Mouse (Mus musculus) embryonic stem cell, embryonic (primary cell): ENCODE data around the gene Trim69.
"Not testable (repeated sequence)": the region's sequence is repeated elsewhere in the genome, so short reads cannot be mapped to it uniquely, and the experiment has no call there.

ENCODE experiments used
- CTCF ChIA-PET, 4 experiments: fragments of 300-600 bp in 2 of 4; fragments of 350-600 bp in 2 of 4; sonication (Branson Sonifier 250); formaldehyde crosslinking; loops; one replicate each; lab custom pipeline; 2022; ENCODE audit warnings: inconsistent platforms in 2 of 4; lab: Charles Lee
- POLR2A ChIA-PET, 4 experiments: fragments of 300-600 bp in 2 of 4; fragments of 350-600 bp in 2 of 4; sonication (Branson Sonifier 250); formaldehyde crosslinking; loops; one replicate each; lab custom pipeline; 2022; ENCODE audit warnings: antibody characterized with exemption in 4 of 4, inconsistent platforms in 1 of 4; lab: Charles Lee

The Trim69 gene

GRCm38 (mm10) chr2:122163430-122164195 lies 3.1 kb downstream of the Trim69 start:
- CTCF ChIA-PET, result interaction anchor here in 2 of 4 experiments (0.7 to 0.8 kb wide), 2 partner anchors 16 to 217 kb away, joined by 3 to 5 read pairs; partner anchors contain the start of gene B2m (in 1 of the 2)
- POLR2A ChIA-PET, result interaction anchor here (0.7 to 1.9 kb wide), 11 partner anchors 10 to 77 kb away, joined by 3 to 9 read pairs (median 3); partner anchors contain the start of genes Spg11 (in 3 of the 4), B2m (in 1 of the 4), Patl2 (in 1 of the 4) and Terb2 (in 1 of the 4)

GRCm38 (mm10) chr2:122164293-122164692 lies 3.8 kb downstream of the Trim69 start:
- ChIA-PET POLR2A (interaction anchor here in 3 of 4 experiments (0.6 to 1.9 kb wide), 7 partner anchors 9 to 49 kb away, joined by 3 to 9 read pairs (median 4); partner anchors contain the start of genes Spg11 (in 2 of the 3) and B2m (in 1 of the 3)), CTCF (interaction anchor here in 2 of 4 experiments (0.6 to 0.8 kb wide), 2 partner anchors 18 to 216 kb away, joined by 3 read pairs; no protein-coding TSS in a partner anchor)

DNA sequence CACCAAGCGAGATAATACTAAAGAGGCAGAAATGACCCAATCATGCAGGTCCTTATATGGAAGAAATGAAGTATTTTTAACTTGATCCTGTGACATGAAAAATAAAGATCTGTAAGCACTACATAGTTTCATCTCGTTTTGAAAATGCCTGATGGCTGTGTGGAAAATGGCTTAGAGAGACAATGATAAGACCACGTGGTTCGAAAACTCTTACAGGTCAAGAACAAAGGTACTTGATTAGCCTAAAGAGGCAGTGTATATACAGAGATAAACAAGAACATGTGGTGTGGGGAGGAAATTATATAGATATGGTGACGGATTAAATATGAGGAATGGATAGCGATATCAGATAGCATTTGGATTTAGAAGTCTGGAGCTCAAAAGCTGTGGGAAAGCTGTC lies 10.8 kb downstream of the Trim69 start:
- POLR2A ChIA-PET, result interaction anchor here in 1 of 4 experiments (1.1 kb wide), 1 partner anchor 26 kb away, joined by 3 read pairs; no protein-coding TSS in a partner anchor
- CTCF ChIA-PET, result interaction anchor here in 1 of 4 experiments (0.5 kb wide), 1 partner anchor 81 kb away, joined by 3 read pairs; no protein-coding TSS in a partner anchor

- CTCF ChIA-PET, result no interaction called here
- POLR2A ChIA-PET, result interaction anchor here in 2 of 4 experiments (1.0 to 1.1 kb wide), 2 partner anchors 11 to 26 kb away, joined by 3 read pairs; no protein-coding TSS in a partner anchor
These were observed 11.7 kb downstream of the Trim69 start for GRCm38 (mm10) chr2:122172188-122172587.

DNA sequence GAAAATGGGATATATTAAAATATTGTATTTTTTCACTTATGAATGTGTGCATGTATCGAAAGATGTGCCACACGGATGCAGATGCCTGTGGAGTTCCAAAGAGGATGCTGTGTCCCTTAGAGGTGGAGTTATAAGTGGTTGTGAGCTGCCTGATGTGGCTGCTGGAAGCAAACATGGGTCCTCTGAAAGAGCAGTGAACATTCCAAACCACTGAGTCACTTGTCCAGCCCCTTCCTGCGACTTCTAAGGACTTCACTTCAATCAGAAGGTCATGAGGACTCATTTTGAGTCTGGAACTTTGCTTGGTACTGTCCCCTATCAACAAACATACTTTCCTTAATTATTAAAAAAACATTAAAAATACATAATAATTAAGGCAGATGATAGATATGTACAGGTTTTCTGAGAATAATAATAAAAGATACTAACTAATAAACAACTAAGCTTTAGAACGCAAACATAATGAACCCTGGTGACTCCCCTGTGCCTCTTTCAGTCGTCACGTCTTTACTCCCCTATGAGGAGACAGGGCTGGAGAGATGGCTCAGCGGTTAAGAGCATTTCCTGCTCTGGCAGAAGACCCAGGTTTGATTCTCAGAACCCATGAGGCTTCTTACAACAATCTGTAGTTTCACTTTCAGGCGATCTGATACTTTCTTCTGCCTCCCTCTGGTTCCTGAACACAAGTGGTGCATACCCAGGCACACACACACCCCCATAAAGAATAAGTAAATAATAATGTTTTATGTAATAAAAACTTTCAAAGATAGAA lies 19.7 kb downstream of the Trim69 start:
- POLR2A ChIA-PET, result no interaction called here
- CTCF ChIA-PET, result no interaction called here

DNA sequence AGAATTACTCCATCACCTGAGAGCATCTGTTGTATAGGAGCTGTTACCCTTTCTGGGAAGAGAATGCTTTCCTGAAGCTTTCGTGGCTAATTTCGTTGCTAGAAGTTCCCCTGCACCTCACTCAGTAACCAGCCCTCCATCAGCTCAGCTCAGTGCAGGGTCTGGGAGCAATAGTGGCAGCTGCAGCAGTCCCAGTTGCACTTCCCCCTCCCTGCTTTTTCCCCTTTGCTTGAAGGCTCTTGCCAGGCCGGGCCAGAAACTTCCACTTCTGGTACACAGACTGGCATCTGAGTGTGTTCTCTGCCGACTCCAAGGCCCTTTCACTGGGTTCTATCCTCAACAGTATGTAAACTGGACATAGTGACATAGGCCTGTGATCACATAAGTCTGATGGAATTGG lies 24.6 kb downstream of the Trim69 start:
- POLR2A ChIA-PET, result interaction anchor here in 3 of 4 experiments (0.6 to 2.3 kb wide), 11 partner anchors 12 to 389 kb away, joined by 3 to 8 read pairs (median 3); partner anchors contain the start of gene B2m (in 2 of the 3)
- CTCF ChIA-PET, result interaction anchor here in 1 of 4 experiments (0.6 kb wide), 2 partner anchors 182 to 371 kb away, joined by 4 to 9 read pairs; no protein-coding TSS in a partner anchor

- CTCF ChIA-PET, result interaction anchor here in 2 of 4 experiments (0.6 to 1.1 kb wide), 2 partner anchors 57 to 159 kb away, joined by 3 read pairs; no protein-coding TSS in a partner anchor
- POLR2A ChIA-PET, result interaction anchor here in 3 of 4 experiments (0.6 to 2.3 kb wide), 21 partner anchors 9 to 230 kb away, joined by 3 to 8 read pairs (median 3); partner anchors contain the start of genes Spg11 (in 2 of the 3), B2m (in 1 of the 3), Ctdspl2 (in 1 of the 3) and Mageb3 (in 1 of the 3)
These were observed 25.6 kb downstream of the Trim69 start, which contains the start of the genes Patl2 and Terb2 for GRCm38 (mm10) chr2:122186106-122186505. Gene Patl2 (minus strand): TSS chr2:122186189. Gene Terb2 (plus strand): TSS chr2:122186272.

GRCm38 (mm10) chr2:122186751-122187150 lies 26.3 kb downstream of the Trim69 start:
- ChIA-PET CTCF (interaction anchor here in 2 of 4 experiments (0.6 to 1.1 kb wide), 2 partner anchors 57 to 176 kb away, joined by 3 read pairs; no protein-coding TSS in a partner anchor), POLR2A (interaction anchor here in 3 of 4 experiments (0.6 to 2.3 kb wide), 12 partner anchors 10 to 148 kb away, joined by 3 to 8 read pairs (median 4); partner anchors contain the start of genes B2m (in 1 of the 3) and Spg11 (in 1 of the 3))

GRCm38 (mm10) chr2:122191849-122192248 lies 31.3 kb downstream of the Trim69 start:
- ChIA-PET POLR2A (interaction anchor here in 1 of 4 experiments (0.8 kb wide), 1 partner anchor 310 kb away, joined by 3 read pairs; no protein-coding TSS in a partner anchor), CTCF (no interaction called here)

- POLR2A ChIA-PET, result no interaction called here
- CTCF ChIA-PET, result interaction anchor here in 1 of 4 experiments (1.7 kb wide), 1 partner anchor 186 kb away, joined by 6 read pairs; no protein-coding TSS in a partner anchor
These were observed 34.0 kb downstream of the Trim69 start for GRCm38 (mm10) chr2:122194509-122194929.

GRCm38 (mm10) chr2:122201501-122201900 lies 41.0 kb downstream of the Trim69 start:
- POLR2A ChIA-PET, result no interaction called here

DNA sequence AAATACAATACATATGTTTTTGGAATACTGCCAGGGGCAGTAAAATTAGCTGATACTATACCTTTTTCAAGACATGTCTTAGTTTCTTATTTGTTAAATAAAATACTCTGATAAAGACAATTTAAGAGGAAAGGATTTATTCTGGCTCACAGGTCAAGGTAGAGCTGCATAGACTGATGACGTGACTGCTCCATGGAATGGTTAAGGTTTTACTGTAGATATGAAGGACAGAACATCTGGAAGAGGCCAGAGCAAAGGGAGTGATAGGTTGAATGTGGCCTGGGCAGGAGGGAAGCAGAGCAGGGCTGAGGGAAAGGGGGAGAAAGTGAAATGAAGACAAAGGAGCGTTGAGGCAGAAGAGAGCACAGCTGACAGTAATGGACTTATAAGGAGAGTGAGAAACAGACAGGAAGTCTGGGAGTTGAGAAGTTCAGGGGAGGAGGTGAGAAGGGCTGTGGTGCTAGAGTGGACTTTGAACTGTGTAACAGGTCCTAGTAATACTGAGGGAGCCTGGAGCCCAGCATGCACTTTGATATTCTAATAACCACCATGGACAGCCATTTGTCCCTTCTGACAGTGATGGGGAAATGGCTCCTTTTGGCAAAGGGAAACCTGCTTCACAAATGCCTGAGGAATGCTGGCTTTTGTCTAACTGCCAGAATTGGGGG lies 46.1 kb downstream of the Trim69 start:
- ChIA-PET POLR2A (no interaction called here), CTCF (no interaction called here)

More at GRCm38 (mm10) chr2:122201501-122201900, 41.0 kb downstream of the Trim69 start:
- CTCF ChIA-PET, result interaction anchor here in 1 of 4 experiments (1.5 kb wide), 1 partner anchor 102 kb away, joined by 3 read pairs; no protein-coding TSS in a partner anchor

- POLR2A ChIA-PET, result interaction anchor here in 3 of 4 experiments (0.8 to 0.9 kb wide), 3 partner anchors 15 to 83 kb away, joined by 3 read pairs; partner anchors contain the start of gene Sord (in 1 of the 3)
- CTCF ChIA-PET, result interaction anchor here in 1 of 4 experiments (0.5 kb wide), 1 partner anchor 193 kb away, joined by 4 read pairs; no protein-coding TSS in a partner anchor
These were observed 50.2 kb downstream of the Trim69 start for GRCm38 (mm10) chr2:122210534-122211228.

GRCm38 (mm10) chr2:122217075-122217474 lies 56.6 kb downstream of the Trim69 start:
- POLR2A ChIA-PET, result not testable (repeated sequence)

DNA sequence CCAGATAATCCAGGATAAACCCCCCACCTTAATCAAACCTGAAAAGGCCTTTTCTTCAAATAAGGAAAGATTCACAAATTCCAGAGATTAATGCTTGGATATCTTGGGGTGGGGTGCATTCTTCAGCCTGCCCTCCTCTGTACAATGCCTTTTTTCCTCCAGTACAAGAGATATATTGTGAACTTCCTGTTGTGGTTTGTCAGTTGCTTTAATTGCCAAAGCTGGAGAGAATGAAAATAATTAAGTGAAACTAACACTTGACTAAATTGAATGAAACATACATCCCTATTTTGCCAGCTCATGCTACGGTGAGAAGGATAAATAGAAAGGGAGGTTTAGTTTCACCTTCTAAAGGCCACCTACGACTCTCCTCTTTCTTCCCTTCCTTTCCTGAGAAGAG lies 57.7 kb downstream of the Trim69 start:
- CTCF ChIA-PET, result interaction anchor here in 1 of 4 experiments (0.7 kb wide), 1 partner anchor 16 kb away, joined by 3 read pairs; the partner anchor contains the start of gene Sord
- POLR2A ChIA-PET, result no interaction called here

More at GRCm38 (mm10) chr2:122217075-122217474, 56.6 kb downstream of the Trim69 start:
- CTCF ChIA-PET, result interaction anchor here in 1 of 4 experiments (0.6 kb wide), 1 partner anchor 33 kb away, joined by 3 read pairs; no protein-coding TSS in a partner anchor

GRCm38 (mm10) chr2:122221378-122221777 lies 60.9 kb downstream of the Trim69 start:
- POLR2A ChIA-PET, result interaction anchor here in 1 of 4 experiments (1.0 kb wide), 1 partner anchor 103 kb away, joined by 3 read pairs; the partner anchor contains the start of gene Spg11

More at GRCm38 (mm10) chr2:122221378-122221777, 60.9 kb downstream of the Trim69 start:
- CTCF ChIA-PET, result no interaction called here
